Mouse (Mus musculus) heart, postnatal 25 days (tissue): ENCODE measurements at regions not wholly inside any gene's neighbourhood (a gene's known extent, or its start where the extent isn't known, plus 50 kb on each side); places are given as distances from the start of the nearest gene placed in this dataset.

Experiments used
- DNase-seq: peaks from one replicate; pipeline ENCODE4 v3.0.0; 2022; ENCODE audit warnings: low spot score
- intact Hi-C: fragments of 180-260 bp; cut with DNase I; formaldehyde crosslinking; loops from one replicate; pipeline ENCODE4 v1.15.1; 2025

- intact Hi-C loops: no loop called here
- DNase-seq: no peak
Measured at GRCm38 (mm10) chr13:60237091-60237490, 59.9 kb upstream of the Gas1 start.

GRCm38 (mm10) chr13:60242447-60243109, 65.4 kb upstream of the Gas1 start:
- intact Hi-C loops: no loop called here
- no peak for DNase-seq

- no peak for DNase-seq
- intact Hi-C loops: no loop called here
Measured at GRCm38 (mm10) chr13:60243110-60243481, 65.9 kb upstream of the Gas1 start.

- DNase-seq: no peak
- intact Hi-C loops: no loop called here
Measured at GRCm38 (mm10) chr13:60255162-60255561, 78.0 kb upstream of the Gas1 start.

- no peak for DNase-seq
- intact Hi-C loops: no loop called here
Measured at GRCm38 (mm10) chr13:60255715-60256114, 78.5 kb upstream of the Gas1 start.

- intact Hi-C loops: no loop called here
- no peak for DNase-seq
Measured at GRCm38 (mm10) chr13:60256997-60257396, 79.8 kb upstream of the Gas1 start.

- intact Hi-C loops: no loop called here
- no peak for DNase-seq
Measured at GRCm38 (mm10) chr13:60257878-60258277, 80.7 kb upstream of the Gas1 start.

- DNase-seq: no peak
- intact Hi-C loops: no loop called here
Measured at GRCm38 (mm10) chr13:60262449-60263028, 85.4 kb upstream of the Gas1 start.

- DNase-seq: no peak
- intact Hi-C loops: no loop called here
Measured at GRCm38 (mm10) chr13:60264504-60264903, 87.3 kb upstream of the Gas1 start.

GRCm38 (mm10) chr13:60267557-60267956, 90.4 kb upstream of the Gas1 start:
- DNase-seq: peak; percentile 6
- intact Hi-C loops: no loop called here

GRCm38 (mm10) chr13:60268256-60268655, 91.1 kb upstream of the Gas1 start:
- intact Hi-C loops: no loop called here
- no peak for DNase-seq

- DNase-seq: no peak
- intact Hi-C loops: no loop called here
Measured at GRCm38 (mm10) chr13:60269406-60269841, 92.3 kb upstream of the Gas1 start.

- no peak for DNase-seq
- intact Hi-C loops: no loop called here
Measured at GRCm38 (mm10) chr13:60270526-60270925, 93.4 kb upstream of the Gas1 start.

GRCm38 (mm10) chr13:60273331-60273730, 96.2 kb upstream of the Gas1 start:
- no peak for DNase-seq
- intact Hi-C loops: no loop called here

GRCm38 (mm10) chr13:60282543-60283251, 105.5 kb upstream of the Gas1 start:
- no peak for DNase-seq
- intact Hi-C loops: no loop called here

GRCm38 (mm10) chr13:60286525-60287224, 109.5 kb upstream of the Gas1 start:
- intact Hi-C loops: no loop called here
- peak; percentile 29 for DNase-seq

GRCm38 (mm10) chr13:60289650-60290049, 112.5 kb upstream of the Gas1 start:
- no peak for DNase-seq
- intact Hi-C loops: no loop called here

GRCm38 (mm10) chr13:60290820-60291219, 113.7 kb upstream of the Gas1 start:
- intact Hi-C loops: no loop called here
- DNase-seq: no peak

- DNase-seq: peak; percentile 28
- intact Hi-C loops: no loop called here
Measured at GRCm38 (mm10) chr13:60291344-60291743, 114.2 kb upstream of the Gas1 start.

- intact Hi-C loops: no loop called here
Measured at GRCm38 (mm10) chr13:60296201-60296895, 119.2 kb upstream of the Gas1 start.

More at GRCm38 (mm10) chr13:60296201-60296895, 119.2 kb upstream of the Gas1 start:
- no peak for DNase-seq
